Mouse (Mus musculus): Measurements from ENCODE around the gene Fbxw7.

The Fbxw7 gene

GRCm38 (mm10) chr3:84883817-84884483, 68.9 kb downstream of the Fbxw7 start:
- peak; percentile 87 for DNase-seq (ENCODE audit: extremely low read depth, low read depth)

GRCm38 (mm10) chr3:84889648-84890047, 74.6 kb downstream of the Fbxw7 start:
- DNase-seq (ENCODE audit: extremely low read depth, low read depth): no peak

GRCm38 (mm10) chr3:84890983-84891382, 75.9 kb downstream of the Fbxw7 start:
- DNase-seq (ENCODE audit: extremely low read depth, low read depth): no peak

GRCm38 (mm10) chr3:84897952-84898351, 82.9 kb downstream of the Fbxw7 start:
- DNase-seq (ENCODE audit: extremely low read depth, low read depth): no peak

- peak; percentile 61 for DNase-seq (ENCODE audit: extremely low read depth, low read depth)
Measured at GRCm38 (mm10) chr3:84906528-84906927, 91.5 kb downstream of the Fbxw7 start.

- no peak for DNase-seq (ENCODE audit: extremely low read depth, low read depth)
Measured at GRCm38 (mm10) chr3:84914284-84914683, 99.2 kb downstream of the Fbxw7 start.

- DNase-seq (ENCODE audit: extremely low read depth, low read depth): peak; percentile 47
Measured at GRCm38 (mm10) chr3:84917903-84918679, 103.0 kb downstream of the Fbxw7 start.

- peak; percentile 30 for DNase-seq (ENCODE audit: extremely low read depth, low read depth)
Measured at GRCm38 (mm10) chr3:84921704-84922420, 106.8 kb downstream of the Fbxw7 start.

- no peak for DNase-seq (ENCODE audit: extremely low read depth, low read depth)
Measured at GRCm38 (mm10) chr3:84923256-84923655, 108.2 kb downstream of the Fbxw7 start.

- no peak for DNase-seq (ENCODE audit: extremely low read depth, low read depth)
Measured at GRCm38 (mm10) chr3:84923670-84924069, 108.6 kb downstream of the Fbxw7 start.

GRCm38 (mm10) chr3:84925229-84925628, 110.2 kb downstream of the Fbxw7 start:
- no peak for DNase-seq (ENCODE audit: extremely low read depth, low read depth)

GRCm38 (mm10) chr3:84926140-84926539, 111.1 kb downstream of the Fbxw7 start:
- no peak for DNase-seq (ENCODE audit: extremely low read depth, low read depth)

- DNase-seq (ENCODE audit: extremely low read depth, low read depth): no peak
Measured at GRCm38 (mm10) chr3:84927168-84927794, 112.2 kb downstream of the Fbxw7 start.

- no peak for DNase-seq (ENCODE audit: extremely low read depth, low read depth)
Measured at GRCm38 (mm10) chr3:84927901-84928300, 112.8 kb downstream of the Fbxw7 start.

GRCm38 (mm10) chr3:84929171-84929570, 114.1 kb downstream of the Fbxw7 start:
- no peak for DNase-seq (ENCODE audit: extremely low read depth, low read depth)

GRCm38 (mm10) chr3:84930683-84931082, 115.6 kb downstream of the Fbxw7 start:
- no peak for DNase-seq (ENCODE audit: extremely low read depth, low read depth)

- no peak for DNase-seq (ENCODE audit: extremely low read depth, low read depth)
Measured at GRCm38 (mm10) chr3:84935729-84936128, 120.7 kb downstream of the Fbxw7 start.

GRCm38 (mm10) chr3:84936252-84936651, 121.2 kb downstream of the Fbxw7 start:
- no peak for DNase-seq (ENCODE audit: extremely low read depth, low read depth)

- DNase-seq (ENCODE audit: extremely low read depth, low read depth): no peak
Measured at GRCm38 (mm10) chr3:84936956-84937355, 121.9 kb downstream of the Fbxw7 start.

- peak; percentile 43 for DNase-seq (ENCODE audit: extremely low read depth, low read depth)
Measured at GRCm38 (mm10) chr3:84937360-84938355, 122.6 kb downstream of the Fbxw7 start.

All from MEL-GATA-1-ER (cell line).